Mouse (Mus musculus) erythroblast, embryonic 14.5 days (primary cell): ENCODE data around the gene Ntrk3.

Experiments
- GATA1 ChIP-seq: IDR thresholded peaks from 2 replicates; pipeline ENCODE4 v1.6.1; 2012; ENCODE audit warnings: low read length, inconsistent platforms, mixed read lengths
- TAL1 ChIP-seq: IDR thresholded peaks from 3 replicates; pipeline ENCODE4 v1.6.1; 2012; ENCODE audit warnings: low read length, inconsistent platforms, mixed read lengths

GRCm38 (mm10) chr7:78471270-78471669, 266.5 kb downstream of the Ntrk3 start:
- TF ChIP-seq GATA1 (no peak), TAL1 (no peak)
